Mouse (Mus musculus) cerebellum, adult 9-11 months (tissue): ENCODE measurements at regions not wholly inside any gene's neighbourhood (a gene's known extent, or its start where the extent isn't known, plus 50 kb on each side); places are given as distances from the start of the nearest gene placed in this dataset.
A peak's percentile ranks its signal among the peaks of the same experiment; 100 is the strongest.

Experiments used
- DNase-seq: peaks from one replicate; pipeline ENCODE4 v3.0.0; 2022

- DNase-seq: no peak
These were observed 118.5 kb downstream of the Ccdc50 start for GRCm38 (mm10) chr16:27507212-27507611.

- DNase-seq: peak; percentile 36
These were observed 135.0 kb downstream of the Ccdc50 start for GRCm38 (mm10) chr16:27523527-27524121.

GRCm38 (mm10) chr16:27526669-27527068 is 138.0 kb downstream of the Ccdc50 start:
- no peak for DNase-seq

- DNase-seq: no peak
These were observed 142.0 kb downstream of the Ccdc50 start for GRCm38 (mm10) chr16:27530634-27531033.
